Mouse (Mus musculus): Measurements from ENCODE around the gene Klk14. TPM values are rescaled to one million over a fixed set of nuclear protein-coding genes. Genes with fewer than 3 reads are reported as not detected.
"Not testable (repeated sequence)": the region's sequence is repeated elsewhere in the genome, so short reads cannot be mapped to it uniquely, and the experiment has no call there.

The Klk14 gene
- total RNA-seq (2021): not detected
- long read RNA-seq, experiment 1: 0 reads
- long read RNA-seq, experiment 2: 0 reads

GRCm38 (mm10) chr7:43690118-43690517, at the start of gene Klk14:
Gene Klk14 (plus strand): TSS chr7:43690418.
- DNase-seq: no peak

GRCm38 (mm10) chr7:43642587-43642986, 47.6 kb upstream of the Klk14 start:
- no peak for DNase-seq

- DNase-seq: no peak
Measured at GRCm38 (mm10) chr7:43643046-43643652, 47.1 kb upstream of the Klk14 start.

GRCm38 (mm10) chr7:43652683-43653082, 37.5 kb upstream of the Klk14 start:
- DNase-seq: no peak

GRCm38 (mm10) chr7:43654519-43654918, 35.7 kb upstream of the Klk14 start:
- DNase-seq: no peak

- DNase-seq: no peak
Measured at GRCm38 (mm10) chr7:43656232-43656631, 34.0 kb upstream of the Klk14 start.

- no peak for DNase-seq
Measured at GRCm38 (mm10) chr7:43660002-43660401, 30.2 kb upstream of the Klk14 start, which contains the start of gene Siglece. Gene Siglece (minus strand): TSS chr7:43660161.

GRCm38 (mm10) chr7:43662804-43663203, 27.4 kb upstream of the Klk14 start:
- no peak for DNase-seq

- DNase-seq: not testable (repeated sequence)
Measured at GRCm38 (mm10) chr7:43667221-43667620, 23.0 kb upstream of the Klk14 start.

GRCm38 (mm10) chr7:43668582-43668981, 21.6 kb upstream of the Klk14 start:
- DNase-seq: no peak

- DNase-seq: no peak
Measured at GRCm38 (mm10) chr7:43671064-43671808, 19.0 kb upstream of the Klk14 start.

- DNase-seq: peak; percentile 87
Measured at GRCm38 (mm10) chr7:43671809-43672580, 18.2 kb upstream of the Klk14 start, which contains the start of gene Ctu1. Gene Ctu1 (plus strand): TSS chr7:43672016.

GRCm38 (mm10) chr7:43672581-43673260, 17.5 kb upstream of the Klk14 start:
- DNase-seq: no peak

- DNase-seq: no peak
Measured at GRCm38 (mm10) chr7:43675091-43675490, 15.1 kb upstream of the Klk14 start.

- peak; percentile 51 for DNase-seq
Measured at GRCm38 (mm10) chr7:43678517-43678916, 11.7 kb upstream of the Klk14 start.

- peak; percentile 67 for DNase-seq
Measured at GRCm38 (mm10) chr7:43680960-43681359, 9.3 kb upstream of the Klk14 start.

GRCm38 (mm10) chr7:43682511-43682910, 7.7 kb upstream of the Klk14 start:
- not testable (repeated sequence) for DNase-seq

GRCm38 (mm10) chr7:43685088-43685487, 5.1 kb upstream of the Klk14 start:
- DNase-seq: no peak

GRCm38 (mm10) chr7:43710031-43710430, 19.8 kb downstream of the Klk14 start:
- DNase-seq: no peak

- DNase-seq: no peak
Measured at GRCm38 (mm10) chr7:43712267-43712666, 22.0 kb downstream of the Klk14 start, which contains the start of gene Klk13. Gene Klk13 (plus strand): TSS chr7:43712567.

- DNase-seq: no peak
Measured at GRCm38 (mm10) chr7:43712917-43713316, 22.7 kb downstream of the Klk14 start.

- no peak for DNase-seq
Measured at GRCm38 (mm10) chr7:43713741-43714351, 23.6 kb downstream of the Klk14 start.

Measured in gastrocnemius, postnatal 10 days (tissue).